Mouse (Mus musculus) thymus, postnatal 36 days (tissue): ENCODE results near the gene Ciao2b.
"Not testable (repeated sequence)": the region's sequence is repeated elsewhere in the genome, so short reads cannot be mapped to it uniquely, and the experiment has no call there.

Experiments used
- DNase-seq, 2 experiments: peaks; one replicate each; pipeline ENCODE4 v3.0.0; 2022; ENCODE audit warnings: mixed read lengths in 2 of 2

Ciao2b gene

DNA sequence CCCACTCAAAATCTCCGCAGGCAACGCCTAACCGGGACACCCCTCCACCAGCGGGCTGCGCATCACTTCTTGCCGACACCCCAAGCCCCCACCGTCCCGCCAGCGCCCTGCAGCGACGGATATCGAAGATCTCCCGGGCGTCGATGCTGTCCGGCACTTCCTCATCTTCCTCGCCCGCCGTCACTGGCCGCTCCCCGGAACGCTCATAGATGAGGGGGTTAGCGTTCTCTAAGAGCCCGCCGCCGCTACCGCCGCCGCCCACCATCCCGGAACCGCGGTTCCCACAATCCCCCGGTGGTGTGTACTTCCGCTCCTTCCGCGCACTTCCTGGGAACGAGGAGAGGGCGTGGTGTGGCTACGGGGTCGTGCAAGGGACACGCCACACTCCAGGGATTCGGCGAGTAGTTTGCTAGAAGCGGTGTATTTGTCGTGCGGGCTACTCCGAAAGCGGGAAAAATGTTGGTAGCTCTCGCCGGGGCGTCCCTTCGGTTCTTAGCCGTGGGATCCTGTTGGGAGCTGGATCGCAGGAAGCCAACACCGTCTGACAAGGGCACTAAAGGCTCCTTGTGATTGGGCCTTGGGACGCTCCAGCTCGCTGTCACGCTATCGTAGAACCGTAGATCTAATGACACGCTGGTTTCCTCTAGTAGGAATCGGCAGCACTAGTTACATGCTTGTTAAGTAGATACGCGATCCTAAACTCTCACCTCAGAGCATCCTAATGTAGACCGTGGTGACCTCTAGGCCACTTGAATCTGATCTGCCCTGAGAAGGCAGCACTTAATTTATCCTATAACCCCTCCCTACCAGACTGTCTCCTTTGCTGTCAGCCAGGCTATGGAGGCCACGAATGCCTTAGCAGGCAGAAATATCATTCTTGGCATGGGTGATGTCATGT lies at the start of gene Ciao2b:
TSS of gene Ciao2b (minus strand) at position 540 of the 898 bp plus-strand sequence.
- DNase-seq: peak; percentile 87

DNA sequence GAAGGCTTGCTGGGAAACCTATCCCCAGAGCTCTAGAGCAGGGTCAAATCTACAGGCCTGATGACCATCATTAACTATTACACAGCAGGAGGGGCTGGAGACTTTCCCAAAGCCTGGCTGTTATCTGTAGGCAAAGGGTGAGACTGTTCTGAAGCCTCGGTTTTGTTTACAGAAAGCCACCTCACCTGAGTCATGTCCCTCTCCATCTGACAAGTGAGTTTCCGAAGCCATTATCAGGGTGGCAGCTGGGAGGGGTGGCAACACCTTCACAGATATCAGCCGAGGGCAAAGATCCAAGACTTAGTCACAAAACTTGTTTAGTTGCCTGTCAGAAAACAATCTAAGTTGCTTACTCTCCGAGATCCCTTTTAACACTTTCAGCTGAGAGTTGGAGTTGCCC lies 46.7 kb upstream of the Ciao2b start:
- DNase-seq: no peak

DNA sequence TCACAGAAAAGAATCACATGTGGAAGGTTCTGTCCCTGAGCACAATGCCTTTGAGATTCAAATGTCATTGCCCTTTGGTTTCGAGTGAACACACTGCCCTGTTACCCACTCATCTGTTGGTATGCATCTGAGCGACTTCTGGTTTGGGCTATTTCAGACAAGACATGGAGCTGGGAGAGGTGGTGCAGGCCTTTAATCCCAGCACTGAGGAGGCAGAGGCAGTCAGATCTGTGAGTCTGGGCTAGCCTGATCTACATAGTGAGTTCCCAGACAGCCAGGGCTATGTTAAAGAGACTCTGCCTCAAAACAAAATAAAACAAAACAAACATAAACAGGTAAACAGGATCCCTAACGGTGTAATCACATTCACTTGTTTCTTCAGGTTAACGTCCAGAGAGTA lies 13.8 kb upstream of the Ciao2b start:
- no peak for DNase-seq

DNA sequence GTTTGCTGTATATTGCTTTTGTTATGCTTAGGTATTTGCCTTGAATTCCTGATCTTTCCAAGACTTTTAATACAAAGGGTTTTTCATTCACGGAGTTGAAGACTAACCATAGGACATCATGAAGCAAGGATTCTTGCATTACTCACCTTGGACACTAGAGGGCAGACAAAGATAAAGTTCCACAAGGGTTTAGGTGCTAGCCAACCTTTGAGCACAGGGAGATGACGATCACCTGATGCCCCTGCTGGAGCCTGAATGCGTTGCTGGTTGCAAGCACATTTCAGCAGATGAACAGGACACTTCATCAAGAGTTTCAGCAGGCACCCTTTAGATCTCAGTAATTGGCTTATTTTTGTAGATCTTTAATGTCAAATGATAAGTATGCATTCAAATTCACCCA lies 13.2 kb upstream of the Ciao2b start:
- DNase-seq: peak; percentile 65 to 71

DNA sequence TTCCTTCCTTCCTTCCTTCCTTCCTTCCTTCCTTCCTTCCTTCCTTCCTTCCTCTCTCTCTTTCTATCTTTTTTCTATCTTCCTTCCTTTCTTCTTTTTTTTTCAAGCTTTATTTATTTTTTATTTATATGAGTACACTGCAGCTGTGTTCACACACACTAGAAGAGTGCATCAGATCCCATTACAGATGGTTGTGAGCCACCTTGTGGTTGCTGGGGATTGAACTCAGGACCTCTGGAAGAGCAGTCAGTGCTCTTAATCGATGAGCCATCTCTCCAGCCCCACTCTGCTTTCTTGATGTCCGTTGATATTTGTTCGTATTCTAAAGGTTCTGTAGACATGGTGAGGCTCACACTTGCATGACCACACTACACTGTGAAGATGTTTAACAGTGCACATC lies 2.4 kb upstream of the Ciao2b start:
- DNase-seq: not testable (repeated sequence)

DNA sequence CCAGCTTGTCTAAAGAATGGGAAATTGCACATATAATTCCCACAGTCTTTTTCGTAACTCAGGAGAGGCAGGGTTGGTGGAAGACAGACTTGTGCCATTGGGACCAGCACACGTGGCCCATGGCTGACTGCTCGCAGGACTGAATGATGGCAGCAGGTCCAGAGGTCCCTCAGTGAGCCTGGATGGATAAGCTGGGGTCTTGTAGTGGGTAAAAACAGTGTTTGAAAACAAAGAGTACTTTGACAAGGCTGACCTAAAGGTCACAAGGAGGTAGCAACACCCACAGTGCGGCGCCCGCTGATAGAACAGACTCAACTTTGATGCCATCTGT lies 524 bp upstream of the Ciao2b start:
- no peak for DNase-seq

DNA sequence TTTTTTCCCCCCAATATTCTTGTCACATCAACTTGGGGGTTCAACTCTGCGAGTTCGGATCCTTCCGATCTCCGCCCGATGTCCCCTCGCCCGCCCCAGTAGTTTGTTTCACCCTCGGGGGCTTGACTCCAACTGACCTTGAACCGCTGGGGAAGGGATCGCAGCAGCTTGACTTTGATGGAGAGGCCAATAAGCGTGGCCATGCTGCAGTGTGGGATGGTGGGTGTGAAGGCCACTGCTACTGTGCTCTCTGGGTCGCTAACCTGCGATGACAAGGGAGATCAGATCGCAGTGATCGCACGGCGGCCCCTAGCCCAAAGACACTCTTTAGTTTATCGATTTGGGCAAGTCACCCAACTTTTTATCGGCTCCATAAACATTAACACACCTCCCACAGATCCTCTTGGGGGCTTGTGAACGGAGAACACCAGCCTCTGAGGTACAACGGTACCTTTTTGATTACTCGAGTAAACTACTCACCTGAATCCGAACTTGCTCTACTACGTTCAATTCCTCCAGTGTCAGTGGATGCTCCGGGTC lies 864 bp downstream of the Ciao2b start:
- no peak for DNase-seq

DNA sequence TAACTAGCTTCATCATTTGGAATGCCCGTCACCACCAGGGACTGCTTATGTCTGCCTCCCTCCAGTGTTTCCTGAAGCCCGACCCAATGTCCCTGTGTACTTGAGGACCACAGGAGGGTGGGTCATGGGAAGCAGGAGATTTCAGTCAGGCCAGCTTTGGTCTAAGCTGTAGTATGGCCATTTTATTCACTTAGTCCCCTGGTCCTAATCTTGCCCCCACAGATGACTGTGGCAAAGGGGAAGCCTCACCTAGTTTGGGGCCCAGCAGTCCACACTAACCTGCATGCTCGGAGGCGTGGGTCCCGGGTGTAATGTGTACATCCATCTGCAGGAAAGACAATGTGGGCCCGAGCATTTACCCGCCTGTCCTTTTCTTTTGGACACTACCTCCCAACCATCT lies 1.5 kb downstream of the Ciao2b start:
- no peak for DNase-seq

DNA sequence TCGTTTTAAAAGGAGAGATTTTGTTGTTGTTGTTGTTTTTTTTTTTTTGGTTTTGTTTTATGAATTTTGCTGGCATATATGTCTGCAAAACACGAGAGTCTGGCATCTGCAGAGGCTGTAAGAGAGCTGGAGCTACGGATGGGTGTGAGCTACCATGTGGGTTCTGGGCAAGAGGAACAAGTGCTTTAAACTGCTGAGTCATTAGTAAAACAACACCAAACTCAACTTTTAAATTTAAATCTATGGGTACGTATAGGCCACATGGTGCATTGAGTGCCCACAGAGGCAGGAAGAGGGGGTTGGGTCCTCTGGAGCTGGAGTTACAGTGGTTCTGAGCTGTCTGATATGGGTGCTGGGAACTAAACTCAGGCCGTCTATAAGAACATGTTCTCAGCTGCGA lies 3.8 kb downstream of the Ciao2b start:
- no peak for DNase-seq

DNA sequence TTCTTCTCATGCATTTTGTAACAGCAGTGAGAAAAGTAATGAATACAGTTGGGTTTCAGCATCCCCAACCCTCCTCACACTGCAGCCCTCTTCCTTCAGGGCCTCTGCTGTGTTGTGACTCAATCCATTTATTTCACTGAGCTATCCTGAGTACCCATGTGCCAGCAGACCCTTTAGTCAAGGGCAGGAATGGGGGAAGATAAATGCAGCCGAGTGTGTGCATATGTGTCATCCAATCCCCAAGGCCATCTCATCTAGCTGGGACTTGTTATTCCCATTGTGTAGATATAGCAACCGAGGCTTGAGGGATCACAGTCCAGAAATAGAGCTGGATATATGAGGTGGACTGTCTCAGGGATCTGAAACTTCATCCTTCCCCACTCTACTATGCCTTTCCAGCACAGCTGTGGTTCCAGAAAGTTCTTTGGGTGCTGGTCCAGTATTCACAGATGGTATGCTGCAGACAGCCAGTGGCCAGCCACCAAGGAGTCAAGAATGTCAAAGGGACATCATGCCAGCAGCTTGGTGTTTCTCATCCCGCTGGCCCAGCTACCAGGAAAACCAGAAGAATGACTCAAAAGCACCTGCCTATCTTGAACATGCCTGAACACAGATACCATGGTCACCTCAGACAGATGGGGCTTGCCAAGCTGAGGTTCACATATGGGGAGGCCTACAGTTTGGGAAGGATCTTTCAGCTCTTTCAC lies 6.6 kb downstream of the Ciao2b start:
- DNase-seq: no peak

DNA sequence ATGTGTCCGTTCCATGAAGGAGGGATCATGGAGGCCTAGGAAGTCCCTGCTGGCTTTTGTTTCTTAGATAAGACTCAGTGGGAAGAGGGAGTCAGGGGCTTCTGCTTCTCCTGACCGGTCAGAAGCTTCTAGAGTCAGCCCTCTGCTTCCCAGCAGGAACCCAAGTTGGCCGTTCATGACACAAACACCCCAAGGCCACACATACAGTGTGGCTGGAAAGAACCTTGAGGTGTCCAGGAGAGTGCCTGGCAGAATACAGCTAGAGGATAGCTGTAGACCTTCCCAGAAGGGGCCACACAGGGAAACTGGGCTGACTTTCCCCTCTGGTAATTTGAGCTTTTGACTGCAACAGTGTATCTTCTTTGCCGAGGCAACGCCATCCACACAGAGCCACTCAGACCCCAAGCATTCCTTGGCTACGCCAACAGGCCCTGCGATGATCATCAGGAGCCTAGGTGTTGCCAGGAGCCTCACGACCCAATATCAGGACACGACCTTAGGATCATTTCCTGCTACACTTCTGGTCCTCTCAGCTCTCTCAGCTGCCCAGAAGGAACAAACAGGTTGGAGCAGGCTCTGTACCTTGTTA lies 8.5 kb downstream of the Ciao2b start:
- DNase-seq: no peak

DNA sequence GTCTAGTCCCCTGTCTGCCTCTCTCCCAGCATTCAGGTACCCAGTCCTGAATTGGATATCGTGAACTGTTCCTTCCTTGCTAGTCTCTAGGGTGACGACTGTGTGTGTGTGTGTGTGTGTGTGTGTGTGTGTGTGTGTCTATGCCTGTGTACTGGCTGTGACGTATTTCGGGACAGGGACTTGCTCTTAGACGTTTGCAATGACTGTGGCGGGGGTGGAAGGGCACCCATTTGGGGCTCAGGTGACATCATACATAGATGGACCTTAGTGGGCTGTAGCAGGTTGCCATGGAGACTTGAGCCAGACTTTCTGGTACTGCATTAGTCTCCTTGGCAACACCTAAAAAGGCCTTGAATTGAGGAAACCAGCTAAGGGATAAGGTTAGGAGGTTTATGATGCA lies 9.3 kb downstream of the Ciao2b start:
- no peak for DNase-seq

DNA sequence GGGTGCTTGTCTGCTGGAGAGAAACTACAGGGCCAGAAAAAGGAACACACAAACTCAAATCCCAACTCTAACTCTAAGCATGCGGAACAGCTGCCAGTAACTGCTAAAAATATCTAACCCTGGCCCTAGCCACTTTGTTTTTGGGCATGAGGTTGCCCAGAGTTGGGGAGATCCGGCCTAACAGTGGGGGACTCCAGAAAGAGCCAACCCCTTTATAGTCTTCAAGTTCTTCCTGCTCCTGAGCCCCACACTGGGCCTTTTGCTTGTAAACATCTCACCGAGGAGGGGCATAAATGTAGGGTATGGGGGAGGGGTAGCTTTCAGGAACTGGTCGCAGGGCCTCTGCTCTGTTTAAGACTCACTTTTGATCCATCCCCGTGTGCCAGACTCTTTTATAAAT lies 9.8 kb downstream of the Ciao2b start:
- no peak for DNase-seq

DNA sequence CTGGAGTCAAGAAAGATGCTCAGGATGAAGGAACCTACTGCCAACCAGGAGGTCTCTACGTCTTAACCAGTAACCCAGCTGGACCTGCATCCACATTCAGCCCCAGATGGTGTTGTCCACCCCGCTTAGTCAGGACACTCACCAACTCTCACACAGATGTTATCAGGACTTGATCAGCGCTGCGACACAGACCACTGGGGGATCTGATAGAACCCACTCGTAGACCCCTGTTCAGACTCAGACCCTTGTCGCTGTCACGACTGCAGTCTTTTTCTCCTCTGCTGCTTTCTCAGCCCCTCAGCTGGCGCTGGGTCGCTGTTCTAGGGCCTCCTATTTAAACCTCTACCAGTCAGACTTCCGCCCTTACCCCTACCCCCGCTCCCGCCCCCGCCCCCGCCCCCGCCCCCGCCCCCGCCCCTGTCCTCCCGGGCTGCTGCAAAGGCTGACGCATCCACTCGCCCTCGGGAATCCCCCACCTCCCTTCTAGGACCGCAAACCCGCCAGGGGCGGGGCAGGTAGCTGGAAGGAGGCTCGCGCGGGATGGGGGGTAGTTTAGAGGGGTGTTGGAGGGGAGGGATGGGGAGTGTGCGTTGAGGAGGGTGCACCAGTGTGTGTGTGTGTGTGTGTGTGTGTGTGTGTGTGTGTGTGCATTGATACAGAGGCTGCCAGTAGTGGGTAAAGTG lies 10.6 kb downstream of the Ciao2b start, which contains the start of gene Rrad:
TSS of gene Rrad (minus strand) at position 347 of the 683 bp plus-strand sequence.
- peak; percentile 77 to 87 for DNase-seq

DNA sequence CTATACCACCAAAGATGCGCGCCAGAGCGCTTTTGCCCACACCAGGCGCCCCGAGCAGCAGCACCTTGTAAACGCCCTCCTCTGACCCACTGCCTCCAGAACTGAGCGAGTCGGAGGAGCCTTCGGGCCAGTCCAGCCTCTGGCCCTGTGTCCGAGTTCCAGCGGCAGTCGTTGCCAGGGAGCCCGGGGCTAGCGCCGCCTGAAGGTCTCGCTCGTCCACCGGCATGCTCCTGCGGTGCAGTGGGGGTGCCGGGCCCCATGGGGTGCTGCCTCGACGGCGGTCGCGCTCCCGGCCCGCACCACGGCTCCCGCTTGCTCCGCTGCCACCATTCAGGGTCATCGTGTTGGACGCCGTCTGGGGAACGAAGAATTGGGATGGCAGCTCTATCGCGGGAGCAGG lies 11.2 kb downstream of the Ciao2b start:
- peak; percentile 31 to 53 for DNase-seq

DNA sequence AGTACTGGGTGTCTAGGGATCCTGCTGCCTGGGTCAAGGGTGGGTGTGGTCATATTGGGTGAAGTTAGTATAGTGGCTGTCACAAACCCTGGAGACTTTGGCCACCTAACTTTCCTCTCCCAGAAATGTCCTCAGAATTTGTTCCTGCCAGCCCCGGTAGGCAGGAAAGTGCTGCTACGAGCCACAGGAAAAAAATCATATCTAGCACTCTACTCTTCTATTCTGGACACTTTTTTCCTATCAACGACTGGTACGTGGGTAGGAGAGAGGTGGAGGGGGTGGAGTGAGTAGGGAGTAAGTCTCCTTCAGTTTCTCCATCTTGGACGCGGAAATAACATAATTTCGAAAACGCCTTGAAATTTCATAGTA lies 11.7 kb downstream of the Ciao2b start:
- no peak for DNase-seq

DNA sequence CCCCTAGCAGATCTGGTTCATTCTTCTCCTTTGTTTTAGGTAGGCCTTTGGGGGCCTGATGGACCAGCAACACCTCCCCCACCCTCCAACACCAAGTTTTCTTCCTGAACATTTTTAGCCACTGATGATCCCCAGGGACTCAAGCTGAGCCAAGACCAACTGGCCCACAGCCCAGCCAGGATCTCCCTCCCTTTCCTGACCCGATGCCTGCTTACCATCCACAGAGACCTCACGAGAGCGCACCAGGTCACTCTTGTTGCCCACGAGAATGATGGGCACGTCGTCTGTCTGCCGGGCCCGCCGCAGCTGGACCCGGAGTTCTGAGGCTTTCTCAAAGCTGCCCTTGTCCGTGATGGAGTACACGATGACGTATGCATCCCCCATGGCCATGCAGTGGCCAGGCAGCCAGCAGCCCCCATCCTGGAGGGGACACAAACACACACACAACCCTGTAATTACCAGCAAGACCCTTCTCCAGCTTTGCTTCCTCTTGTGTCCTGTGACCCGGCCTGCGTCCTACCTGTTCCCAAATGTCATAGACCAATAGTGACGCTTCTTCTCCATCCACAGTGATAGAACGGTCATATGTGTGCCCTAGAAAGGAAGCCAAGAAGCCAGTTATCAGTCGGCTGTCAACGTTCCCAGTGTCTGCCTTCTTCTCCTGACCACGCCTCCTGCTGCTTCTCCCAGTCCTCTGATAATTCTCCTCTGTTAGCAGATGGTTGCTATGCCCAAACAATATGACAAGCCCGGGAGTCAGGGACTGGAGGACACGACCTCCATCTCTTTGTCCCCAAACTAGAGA lies 12.3 kb downstream of the Ciao2b start:
- DNase-seq: no peak

DNA sequence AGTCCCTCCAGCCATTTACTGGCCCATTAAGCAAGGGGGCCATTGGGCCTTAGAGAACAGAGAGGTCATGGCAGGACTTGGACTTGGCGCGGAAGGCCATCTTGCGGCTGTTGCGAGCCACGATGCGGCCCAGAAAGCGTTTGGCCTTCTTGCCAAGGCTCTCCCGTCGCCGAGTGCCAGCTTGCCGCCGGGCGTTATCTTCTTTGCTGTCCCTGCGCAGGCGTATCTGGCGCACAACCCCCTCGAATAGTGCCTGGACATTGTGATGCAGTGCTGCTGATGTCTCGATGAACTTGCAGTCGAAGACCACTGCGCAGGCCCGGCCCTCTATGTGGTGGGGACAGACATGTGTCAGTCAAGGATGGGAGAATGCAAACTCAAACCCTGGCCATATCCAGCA lies 13.4 kb downstream of the Ciao2b start:
- DNase-seq: no peak

DNA sequence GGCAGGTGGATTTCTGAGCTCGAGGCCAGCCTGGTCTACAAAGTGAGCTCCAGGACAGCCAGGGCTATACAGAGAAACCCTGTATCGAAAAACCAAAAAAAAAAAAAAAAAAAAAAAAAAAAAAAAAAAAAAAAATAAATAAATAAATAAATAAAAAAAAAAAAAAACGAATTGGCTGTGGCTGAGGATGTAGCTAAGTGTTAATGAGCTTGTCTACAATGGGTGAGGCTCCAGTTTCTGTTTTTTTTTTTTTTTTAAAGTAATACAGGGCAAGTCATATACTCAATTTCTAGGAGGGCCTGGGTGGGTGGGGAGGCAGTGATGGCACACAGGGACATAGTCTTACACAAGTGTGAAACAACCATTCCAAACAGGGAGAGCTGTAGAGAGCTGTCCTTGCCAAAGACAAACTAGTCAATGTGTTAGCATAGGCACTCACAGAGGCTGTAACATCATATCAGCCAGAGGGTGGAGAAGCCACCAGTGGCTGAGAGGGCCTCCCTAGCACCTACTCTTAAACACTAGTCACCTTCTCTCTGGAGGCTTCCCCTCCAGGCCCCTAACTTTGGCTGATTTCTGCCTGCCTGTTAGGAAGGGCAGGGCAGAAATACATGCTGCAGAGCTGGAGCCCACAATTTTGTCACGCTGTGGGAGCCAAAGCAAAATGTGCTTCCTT lies 14.6 kb downstream of the Ciao2b start:
- DNase-seq: no peak

DNA sequence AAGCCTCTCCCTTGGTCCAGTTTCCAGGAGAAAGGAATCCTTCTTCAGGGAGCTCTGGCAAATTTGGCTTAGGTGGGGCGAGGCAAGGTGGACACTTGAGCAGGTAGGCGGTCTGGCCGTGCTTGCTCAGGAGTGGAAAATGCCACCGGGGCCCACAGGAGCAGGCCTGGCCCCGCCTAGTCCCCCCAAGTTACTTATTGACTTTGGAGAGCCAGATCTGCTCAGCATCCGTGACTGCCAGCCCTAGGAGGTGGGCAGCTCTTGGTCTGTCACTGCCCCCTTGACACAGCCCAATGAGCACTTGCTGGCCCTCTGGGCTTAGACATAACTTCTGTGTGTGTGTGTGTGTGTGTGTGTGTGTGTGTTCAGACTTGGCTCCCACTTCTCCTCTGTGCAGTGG lies 17.6 kb downstream of the Ciao2b start, which contains the start of gene Cdh16:
TSS of gene Cdh16 (minus strand) at position 236 of the 400 bp plus-strand sequence.
- no peak for DNase-seq

DNA sequence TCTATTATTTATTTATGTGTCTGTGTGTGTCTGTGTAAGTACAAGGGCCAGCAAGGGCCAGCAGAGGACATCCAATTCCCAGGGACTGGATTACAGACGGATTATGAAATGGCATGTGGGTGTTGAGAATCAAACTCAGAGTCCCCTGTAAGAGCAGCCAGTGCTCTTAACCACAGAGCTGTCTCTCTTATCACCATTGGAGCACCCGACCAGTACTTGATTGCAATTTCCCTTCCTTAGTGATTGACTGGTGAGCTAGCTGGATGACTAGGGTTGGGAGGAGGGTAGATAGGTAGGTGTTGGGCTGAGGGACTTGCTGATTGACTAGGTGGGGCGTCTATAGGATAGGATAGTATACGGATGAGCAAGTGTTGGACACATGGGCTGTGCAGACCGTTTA lies 21.0 kb downstream of the Ciao2b start:
- DNase-seq: no peak

DNA sequence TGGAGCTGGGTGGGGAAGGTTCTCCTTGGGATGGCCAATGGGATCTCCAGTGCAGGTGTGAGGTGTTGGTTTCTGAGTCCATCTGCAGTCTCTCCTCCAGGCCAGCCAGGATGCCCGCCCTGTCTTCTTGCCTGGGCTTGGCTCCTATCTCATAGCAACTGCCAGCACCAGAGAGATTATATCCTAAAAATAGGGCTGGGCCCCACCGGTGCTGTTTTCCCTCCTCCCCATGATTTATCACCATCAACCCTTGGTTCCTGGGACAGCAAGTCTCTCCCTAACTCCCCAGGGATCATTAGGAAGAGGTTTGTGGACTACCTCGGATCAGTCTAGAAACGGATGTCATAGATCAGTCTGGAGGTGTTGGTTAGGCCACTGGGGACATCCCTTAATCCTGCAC lies 28.6 kb downstream of the Ciao2b start:
- no peak for DNase-seq
